Mouse (Mus musculus) lung, postnatal 25 days (tissue): ENCODE results near the gene Btbd35f29.
"Not testable (repeated sequence)": the region's sequence is repeated elsewhere in the genome, so short reads cannot be mapped to it uniquely, and the experiment has no call there.

Experiments used
- DNase-seq: peaks from one replicate; pipeline ENCODE4 v3.0.0; 2022; ENCODE audit warnings: low spot score

The Btbd35f29 gene

DNA sequence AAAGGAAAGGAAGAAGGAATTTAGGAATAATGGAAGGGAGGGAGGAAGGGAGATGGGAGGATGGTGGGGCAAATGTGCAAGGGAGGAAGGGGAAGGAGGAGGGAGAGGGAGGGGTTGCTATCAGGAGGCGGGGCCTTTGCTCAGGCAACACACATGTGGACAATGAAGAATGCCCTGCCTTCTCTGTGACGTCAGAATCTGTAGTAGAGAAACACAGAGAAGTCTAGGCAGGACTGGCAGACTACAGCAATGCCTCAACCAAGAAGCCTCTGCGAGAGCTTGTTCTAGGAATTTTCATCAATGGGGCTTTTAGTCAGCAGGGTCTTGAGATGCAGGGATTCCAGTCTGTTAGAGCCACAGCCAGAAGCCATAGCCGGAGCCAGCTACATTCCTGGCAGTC is at the start of gene Btbd35f29:
TSS of gene Btbd35f29 (plus strand) at position 301 of the 400 bp plus-strand sequence.
- not testable (repeated sequence) for DNase-seq

- DNase-seq = not testable (repeated sequence)
These were observed 23.9 kb downstream of the Btbd35f29 start for GRCm38 (mm10) chrX:31141416-31141815.

DNA sequence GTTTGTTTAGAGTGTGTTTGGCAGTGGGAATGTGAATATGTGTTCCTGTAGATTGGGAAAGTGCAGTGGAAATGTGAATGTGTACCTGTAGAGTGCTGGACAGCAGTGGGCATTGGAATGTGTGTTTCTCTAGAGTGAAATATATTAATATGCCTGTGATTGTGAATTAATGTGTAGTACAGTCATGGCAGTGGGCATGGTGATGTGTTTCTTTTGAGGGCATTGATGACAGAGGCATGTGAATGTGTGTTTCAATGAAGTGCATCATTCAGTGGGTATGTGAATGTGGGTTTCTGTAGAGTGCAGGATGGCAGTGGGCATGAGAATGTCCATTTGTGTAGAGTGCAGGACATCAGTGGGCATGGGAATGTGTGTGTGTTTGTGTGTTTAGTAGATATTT is 27.7 kb downstream of the Btbd35f29 start:
- not testable (repeated sequence) for DNase-seq

GRCm38 (mm10) chrX:31145835-31146234 is 28.4 kb downstream of the Btbd35f29 start:
- DNase-seq = not testable (repeated sequence)

DNA sequence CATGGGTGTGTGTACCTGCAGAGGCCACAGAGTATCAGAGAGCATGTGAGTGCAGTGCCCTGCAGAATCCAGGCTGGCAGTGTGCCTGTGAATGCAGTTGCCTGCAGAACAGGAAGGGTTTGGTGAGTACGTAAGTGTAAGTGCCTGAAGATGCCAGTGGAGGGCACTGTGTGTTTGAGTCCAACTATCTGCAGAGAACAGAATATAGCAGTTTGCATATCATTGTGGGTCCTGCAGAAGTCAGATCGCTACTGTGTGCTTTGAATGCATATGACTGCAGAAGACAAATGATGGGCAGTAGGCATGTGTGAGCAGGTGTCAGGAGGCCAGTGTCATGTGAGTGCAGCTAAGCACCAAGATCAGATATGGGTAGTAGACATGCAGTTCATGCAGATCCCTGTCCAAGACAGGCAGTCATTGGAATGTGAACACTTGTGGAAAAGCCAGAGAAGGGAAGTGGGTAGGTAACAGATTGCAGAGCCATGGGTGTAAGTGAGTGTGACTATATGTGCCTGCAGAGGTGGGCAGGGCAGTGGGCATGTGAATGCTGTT is 41.1 kb downstream of the Btbd35f29 start:
- not testable (repeated sequence) for DNase-seq

DNA sequence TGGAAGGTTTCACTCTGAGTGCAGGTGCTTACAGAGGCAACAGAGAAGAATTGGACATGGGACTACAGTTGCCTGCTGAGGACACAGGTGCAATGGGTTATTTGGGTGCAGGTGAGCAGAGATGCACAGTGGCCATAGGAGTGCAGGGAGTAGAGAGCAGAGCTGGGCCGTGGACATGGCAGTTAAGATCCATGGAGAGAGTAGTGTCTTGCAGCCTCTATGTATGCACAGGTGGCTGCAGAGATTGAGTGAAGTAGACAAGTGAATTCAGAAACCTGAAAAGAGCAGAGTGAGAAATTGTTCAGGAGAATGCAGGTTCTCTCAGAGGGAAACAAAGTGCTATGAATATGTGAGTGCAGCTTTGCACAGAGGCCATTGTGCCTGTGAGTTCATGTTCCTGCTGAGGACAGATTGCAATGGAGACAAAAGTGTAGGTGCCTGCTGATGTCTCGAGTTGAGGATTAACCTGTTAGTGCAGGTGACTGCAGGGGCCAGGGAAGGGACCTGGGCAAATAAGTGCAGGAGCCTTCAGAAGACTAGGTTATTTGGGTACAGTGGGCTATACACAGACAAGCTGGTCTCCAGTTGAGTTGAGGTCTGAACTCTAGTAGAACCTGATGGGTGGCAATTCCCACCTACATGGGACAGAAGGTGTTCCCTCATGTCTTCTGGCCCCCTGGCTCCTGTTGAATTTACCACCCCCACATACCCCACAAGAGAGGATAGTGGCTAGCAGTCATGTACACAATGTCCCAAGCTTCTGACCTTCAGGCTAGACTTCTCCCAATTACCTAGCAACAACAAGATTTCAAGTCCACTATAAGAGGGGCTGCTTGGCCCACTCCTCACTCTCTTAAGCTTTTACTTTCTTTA is 42.2 kb downstream of the Btbd35f29 start:
- not testable (repeated sequence) for DNase-seq

GRCm38 (mm10) chrX:31160554-31160953 is 43.1 kb downstream of the Btbd35f29 start:
- not testable (repeated sequence) for DNase-seq

DNA sequence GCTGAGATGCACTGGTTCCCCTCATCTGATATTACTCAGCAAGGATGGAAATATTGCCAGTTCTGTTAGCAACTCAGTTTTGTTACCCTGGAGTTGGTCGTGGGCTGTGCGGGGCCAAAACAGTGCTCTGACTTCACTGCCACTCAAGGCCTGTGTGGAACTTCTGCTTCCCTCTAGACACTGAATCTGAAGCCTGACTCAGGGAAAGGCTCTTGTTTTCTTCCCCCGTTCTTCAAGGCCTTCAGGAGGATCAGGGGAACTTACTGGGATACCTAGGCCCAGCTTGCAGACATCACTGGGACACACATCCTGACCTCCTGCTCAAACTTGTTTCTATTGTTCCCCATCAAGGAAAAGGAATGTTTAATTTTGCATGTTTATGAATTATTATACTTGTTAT is 45.2 kb downstream of the Btbd35f29 start:
- not testable (repeated sequence) for DNase-seq

GRCm38 (mm10) chrX:31165193-31165592 is 47.7 kb downstream of the Btbd35f29 start:
- DNase-seq = not testable (repeated sequence)
